Mouse (Mus musculus) activated CD4-positive, CD25-positive, alpha-beta regulatory T cell, adult 4 months (primary cell): ENCODE data around the gene Lhcgr. TPM values are rescaled to one million over a fixed set of nuclear protein-coding genes. Genes with fewer than 3 reads are reported as not detected.

Experiments used
- ATAC-seq: one replicate; pipeline ENCODE4 v1.8.0; 2017
- polyA plus RNA-seq, 2 experiments: library from polyadenylated mRNA; unstranded; fragments of 100-300 nt; shearing (Covaris generic); gene quantifications; one replicate each; pipeline ENCODE4 v1.2.1; 2017

Lhcgr gene
- polyA plus RNA-seq, 2 experiments from 2014 or later = not detected

DNA sequence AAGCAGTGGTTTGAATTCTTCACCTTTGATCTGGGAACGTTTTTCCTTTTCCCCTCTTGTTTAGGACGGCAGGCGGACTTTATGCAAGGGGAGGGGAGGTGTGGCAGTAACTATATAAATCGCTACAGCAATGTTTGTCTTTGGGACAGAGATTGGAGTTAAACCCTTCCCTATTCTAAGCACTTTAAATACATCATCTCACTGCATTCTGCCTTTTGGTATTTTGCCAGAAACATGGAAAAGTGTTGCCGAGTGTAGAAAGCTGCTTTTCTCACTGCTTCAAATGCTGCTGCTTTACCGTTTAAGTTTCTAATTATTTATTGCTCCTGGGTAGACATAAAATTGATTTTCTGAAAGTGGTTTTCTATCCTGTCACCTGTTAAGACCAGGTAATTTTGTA, 89.4 kb downstream of the Lhcgr start:
- no peak for ATAC-seq

DNA sequence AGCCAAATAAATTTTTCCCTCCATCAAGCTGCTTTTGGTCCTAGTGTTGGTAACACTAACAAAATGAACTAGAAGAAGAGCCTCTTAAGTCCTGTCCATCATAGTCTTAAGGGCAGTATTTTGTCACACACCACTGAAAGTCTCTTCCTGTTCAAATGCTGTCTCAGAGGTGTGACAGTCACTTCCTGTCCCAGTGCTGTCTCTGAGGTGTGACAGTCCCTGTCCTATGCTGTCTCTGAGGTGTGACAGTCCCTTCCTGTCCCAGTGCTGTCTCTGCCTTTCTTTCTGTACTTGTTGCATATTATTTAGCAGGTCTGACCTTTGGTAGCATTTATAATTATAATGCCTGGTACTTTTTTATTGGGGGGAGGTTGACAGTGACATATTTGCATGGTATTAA, 90.9 kb downstream of the Lhcgr start:
- peak; percentile 63 for ATAC-seq

DNA sequence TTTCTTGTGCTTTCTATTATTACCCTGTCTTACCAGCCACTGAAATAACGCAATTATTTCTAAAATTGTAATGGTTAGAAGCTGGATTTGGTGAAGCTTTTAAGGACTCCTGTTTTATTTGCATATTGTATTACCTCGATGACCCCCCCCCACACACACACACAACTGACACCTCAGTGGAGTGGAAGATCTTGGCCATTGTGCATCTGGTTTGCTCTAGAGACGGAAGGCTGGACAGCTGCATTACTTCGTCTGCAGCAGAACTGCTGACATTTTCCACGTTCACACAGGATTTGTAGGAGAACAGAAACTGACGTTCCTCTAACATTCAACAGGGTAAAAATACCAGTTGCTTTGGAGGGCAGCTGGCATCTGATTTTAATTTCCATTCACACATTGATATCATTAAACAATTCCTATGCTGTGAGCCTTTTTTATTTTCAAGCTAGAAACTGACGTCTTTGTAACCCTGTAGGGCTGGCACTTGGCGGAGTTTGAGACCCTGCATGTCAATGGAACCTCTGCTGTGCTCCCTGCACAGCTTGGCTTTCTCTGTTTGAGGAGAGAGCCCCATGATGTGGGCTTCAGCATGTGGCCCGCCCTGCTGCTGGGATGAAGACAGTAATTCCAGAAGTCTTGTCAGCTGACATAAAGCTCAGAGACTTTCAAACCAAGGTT, 95.0 kb downstream of the Lhcgr start:
- no peak for ATAC-seq

DNA sequence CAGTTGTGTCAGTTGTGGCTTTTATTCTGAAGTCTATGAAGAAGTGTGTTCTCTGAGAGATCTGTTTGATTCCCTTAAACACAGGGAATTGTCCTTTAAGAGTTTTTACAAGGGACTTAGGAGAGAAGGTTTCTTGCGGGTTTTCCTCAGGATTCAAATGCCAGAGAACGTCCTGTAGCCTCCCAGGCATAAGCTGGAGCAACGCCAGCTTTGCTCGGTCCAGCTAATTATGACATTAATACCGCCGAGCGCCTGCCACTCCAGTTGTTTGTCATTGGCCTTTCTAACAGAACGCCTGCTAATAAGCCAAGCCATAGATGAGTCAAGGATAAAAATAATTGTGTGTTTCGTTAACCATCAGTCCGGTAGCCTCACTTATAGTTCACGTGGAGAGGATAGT, 103.6 kb downstream of the Lhcgr start:
- no peak for ATAC-seq

DNA sequence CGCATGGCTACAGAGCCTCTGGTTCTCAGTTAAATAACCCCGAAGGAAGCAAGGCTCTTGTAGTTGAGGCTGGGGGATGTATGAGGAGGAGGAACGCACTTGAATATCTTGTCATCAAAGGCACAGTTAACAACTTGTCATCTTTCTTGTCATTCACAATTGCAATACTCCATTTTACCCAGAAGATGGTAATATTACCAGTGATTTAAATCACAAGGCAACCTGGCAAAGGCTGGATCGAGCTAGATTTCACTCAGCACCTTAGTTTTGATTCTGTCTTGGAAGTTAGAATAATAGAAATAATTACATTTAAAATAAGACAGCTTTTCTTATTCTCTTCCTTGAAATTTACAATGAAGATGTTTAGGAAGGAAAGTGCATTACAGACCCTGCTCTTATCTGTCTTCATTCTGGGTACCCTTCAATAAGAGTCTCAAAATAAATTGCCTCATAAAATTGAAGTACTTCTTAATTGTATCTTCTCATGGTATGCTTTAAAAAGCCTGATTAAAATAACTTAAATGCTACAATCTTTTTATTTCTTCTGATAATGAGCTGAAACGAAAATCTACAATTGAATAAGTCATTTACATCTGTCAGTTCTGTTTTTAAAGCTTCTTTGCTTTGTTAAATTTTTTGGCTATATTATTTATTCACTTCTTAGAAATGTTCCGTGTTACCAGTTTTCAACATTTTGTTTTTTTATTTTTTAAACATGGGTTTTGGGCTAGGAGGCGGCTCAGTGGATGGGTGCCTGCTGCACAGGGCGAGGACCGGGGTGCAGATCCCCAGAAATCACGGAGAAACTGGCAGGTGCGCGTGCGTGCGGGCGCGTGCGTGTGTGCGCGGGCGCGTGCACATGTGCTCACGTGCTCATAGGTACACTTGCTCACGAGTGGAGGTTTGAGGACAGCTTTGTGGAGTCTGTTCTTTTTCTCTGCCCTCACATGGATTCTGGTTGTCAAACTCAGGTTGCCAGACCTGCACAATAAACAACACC, 116.2 kb downstream of the Lhcgr start:
- no peak for ATAC-seq

DNA sequence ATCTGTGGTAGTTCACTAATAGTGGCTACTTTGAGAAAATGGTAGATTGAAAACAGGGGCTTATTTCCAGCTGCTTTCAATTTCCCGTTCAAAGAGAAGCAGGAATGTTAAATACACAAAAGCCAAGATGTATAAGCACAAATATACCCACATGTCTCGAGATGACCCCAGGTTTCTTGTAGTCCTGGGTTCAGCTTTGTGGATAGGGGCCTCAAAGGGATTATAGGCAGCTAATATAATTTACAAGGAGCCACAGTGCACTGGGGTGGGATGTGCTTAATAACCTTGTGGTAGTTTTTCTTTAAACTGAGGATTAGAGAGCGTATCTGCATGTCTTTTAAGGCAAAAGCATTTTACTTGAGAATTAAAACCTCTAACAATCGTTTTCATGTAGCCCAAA, 121.0 kb downstream of the Lhcgr start:
- ATAC-seq = no peak

DNA sequence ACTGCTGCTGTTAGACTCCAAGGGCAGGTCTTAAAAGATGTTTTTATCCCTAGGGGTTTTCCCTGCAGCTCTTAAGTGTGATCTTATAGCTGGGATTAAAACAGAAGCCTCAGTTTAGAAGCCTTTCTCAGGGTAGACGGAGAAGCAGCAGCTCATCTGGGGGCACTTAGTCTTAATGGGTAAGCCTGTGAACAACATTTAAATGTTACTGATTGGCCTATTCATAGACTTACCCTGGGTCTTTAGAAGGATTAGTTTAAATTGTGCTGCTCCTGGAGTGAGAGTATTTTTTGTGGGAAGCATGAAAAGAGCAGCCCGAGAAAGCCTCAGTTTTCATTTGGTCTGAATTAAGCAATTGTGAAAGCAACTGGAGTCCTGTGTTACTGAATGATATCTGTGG, 121.9 kb downstream of the Lhcgr start:
- no peak for ATAC-seq

DNA sequence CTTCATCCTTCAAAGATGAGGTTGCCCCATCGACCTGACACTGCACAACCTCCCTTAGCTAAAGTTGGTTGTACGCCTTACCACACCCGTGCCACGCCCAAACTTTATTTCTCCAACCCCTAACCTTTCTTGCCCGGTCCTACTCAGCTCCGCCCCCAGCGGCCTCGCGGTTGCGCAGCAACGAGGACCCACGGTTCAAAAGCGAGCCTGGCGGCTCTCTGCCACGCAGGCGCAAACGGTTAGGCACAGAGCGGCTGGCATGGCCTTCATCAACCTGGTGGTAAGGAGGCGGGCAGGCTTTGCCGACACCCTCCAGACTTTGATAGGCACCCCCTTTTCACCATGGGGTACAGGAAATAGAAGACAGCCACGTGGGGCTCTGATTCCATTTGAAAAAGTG, 123.3 kb downstream of the Lhcgr start, which contains the start of gene Gtf2a1l:
Gene Gtf2a1l (plus strand): TSS at position 209 of the 400 bp plus-strand sequence.
- ATAC-seq = peak; percentile 72

Other genes with a start within 250 kb of the Lhcgr start
- gene Ston1, start 194.3 kb downstream of the Lhcgr start, polyA plus RNA-seq = 1 to 10 TPM; 1.1 to 4.4 TPM
- gene Gtf2a1l, start 123.3 kb downstream of the Lhcgr start, polyA plus RNA-seq = under 1 TPM in 1 of 2 experiments, not detected in 1; 0.61 TPM